Mouse (Mus musculus) gonadal fat pad, adult 2 months (tissue): Measurements from ENCODE around the gene 2610044O15Rik8. TPM values are rescaled to one million over a fixed set of nuclear protein-coding genes. Genes with fewer than 3 reads are reported as not detected.
"Not testable (repeated sequence)": the region's sequence is repeated elsewhere in the genome, so short reads cannot be mapped to it uniquely, and the experiment has no call there.

Source experiments
- DNase-seq: peaks from one replicate; pipeline ENCODE4 v3.0.0-alpha.2; 2012; ENCODE audit warnings: low read depth
- polyA plus RNA-seq: library from polyadenylated mRNA; depleted of rRNA; stranded (reverse); fragments of >200 nt; gene quantifications from 2 replicates; pipeline ENCODE4 v1.2.3, GENCODE M21; 2012; rRNA removed

2610044O15Rik8 gene
- polyA plus RNA-seq = 5.3 and 5.5 TPM in 2 replicates

- peak; percentile 40 for DNase-seq
These were observed at the start of gene 2610044O15Rik8 for GRCm38 (mm10) chr8:129234027-129234733. TSS of gene 2610044O15Rik8 (minus strand) at chr8:129234406.

DNA sequence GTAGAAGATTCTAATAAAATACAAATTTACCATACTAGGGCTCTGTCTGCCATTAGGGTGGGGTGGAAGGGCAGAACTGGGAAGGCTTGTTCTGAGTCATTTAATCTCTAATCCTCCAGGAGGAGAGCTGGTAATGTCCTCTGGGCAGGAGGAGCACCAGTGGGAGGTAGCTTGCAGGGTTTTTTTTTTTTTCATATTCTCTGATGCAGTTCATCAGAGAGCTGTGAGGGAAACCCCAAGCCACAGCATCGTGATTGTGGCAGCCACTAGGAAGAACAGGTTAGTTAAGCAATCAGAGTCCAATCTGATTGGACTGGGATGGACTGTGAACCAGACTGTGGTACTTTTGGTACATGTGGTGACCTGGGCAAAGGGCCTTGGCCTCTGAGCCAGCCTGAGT lies 31.7 kb upstream of the 2610044O15Rik8 start:
- no peak for DNase-seq

GRCm38 (mm10) chr8:129264296-129264695 lies 30.1 kb upstream of the 2610044O15Rik8 start:
- no peak for DNase-seq

- not testable (repeated sequence) for DNase-seq
These were observed 29.2 kb upstream of the 2610044O15Rik8 start for GRCm38 (mm10) chr8:129263211-129263927.

DNA sequence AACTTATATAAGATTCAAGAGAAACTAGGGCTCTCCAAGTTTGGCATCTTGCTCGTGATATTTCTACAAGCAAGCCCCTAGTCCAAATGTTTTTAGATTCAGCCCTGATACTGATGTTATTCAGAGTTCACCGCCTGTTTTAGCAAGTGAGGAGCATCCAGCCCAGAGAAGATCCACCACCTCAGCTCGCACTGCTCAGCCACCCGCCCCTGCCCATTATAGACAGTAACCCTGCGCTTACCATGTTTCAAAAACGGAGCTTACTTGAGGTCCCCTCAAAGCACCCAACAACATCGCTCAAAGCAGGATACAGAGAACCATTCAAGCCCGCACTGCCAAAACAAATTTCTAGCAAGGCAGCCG lies 561 bp downstream of the 2610044O15Rik8 start:
- DNase-seq = no peak

Other genes with a start within 250 kb of the 2610044O15Rik8 start
- 0.08 TPM in 1 of 2 replicates, not detected in the other for gene Ccdc7a, start 168.9 kb downstream of the 2610044O15Rik8 start, polyA plus RNA-seq
- not detected in 2 replicates for gene Ccdc7b, start 167.3 kb downstream of the 2610044O15Rik8 start, polyA plus RNA-seq
- not detected in 2 replicates for gene Gm10999, start 102.7 kb downstream of the 2610044O15Rik8 start, polyA plus RNA-seq